Mouse (Mus musculus) embryonic fibroblast, embryonic 13.5 days (primary cell): ENCODE measurements at regions not wholly inside any gene's neighbourhood (a gene's known extent, or its start where the extent isn't known, plus 50 kb on each side); places are given as distances from the start of the nearest gene placed in this dataset.

Experiments used
- CTCF ChIP-seq: IDR thresholded peaks from 2 replicates; pipeline ENCODE4 v1.5.1; 2011; ENCODE audit warnings: mild to moderate bottlenecking, control low read depth, low read length, moderate library complexity, borderline replicate concordance; ENCODE audit not compliant: insufficient read depth
- POLR2A ChIP-seq: IDR thresholded peaks from 2 replicates; pipeline ENCODE4 v1.6.1; 2011; ENCODE audit warnings: low read depth, mild to moderate bottlenecking, control low read depth, low read length, moderate library complexity

GRCm38 (mm10) chr11:7815750-7816149 is 602.0 kb upstream of the Igfbp3 start:
- TF ChIP-seq POLR2A (no peak), CTCF (no peak)
